Mouse (Mus musculus) megakaryocyte-erythroid progenitor cell, adult 5-6 weeks (primary cell): ENCODE measurements at regions not wholly inside any gene's neighbourhood (a gene's known extent, or its start where the extent isn't known, plus 50 kb on each side); places are given as distances from the start of the nearest gene placed in this dataset.

Experiments used
- ATAC-seq: replicated peaks from 2 replicates; pipeline ENCODE4 v1.8.0; 2016; ENCODE audit warnings: mild to moderate bottlenecking, inconsistent platforms; ENCODE audit not compliant: severe bottlenecking, poor library complexity, low FRiP score, low TSS enrichment

DNA sequence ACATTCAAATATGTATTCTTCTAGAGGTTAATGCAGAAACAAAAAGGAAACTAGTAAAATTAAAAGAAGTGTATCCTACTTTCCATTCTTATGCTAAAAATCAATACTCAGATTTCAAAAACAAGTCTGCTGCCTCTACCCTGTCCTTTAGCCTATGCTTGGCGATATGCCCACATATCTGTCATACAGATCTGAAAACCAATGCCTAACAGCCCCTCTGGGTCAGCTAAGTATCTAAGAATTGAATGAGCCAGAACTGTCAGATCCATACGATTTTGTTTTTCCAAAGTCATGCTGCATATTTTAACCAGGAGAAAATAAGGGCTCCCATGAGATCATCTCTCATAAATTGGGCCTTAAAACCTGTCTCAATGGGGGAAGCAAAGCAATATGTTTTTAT lies 395.7 kb upstream of the Gm10306 start:
- no peak for ATAC-seq

DNA sequence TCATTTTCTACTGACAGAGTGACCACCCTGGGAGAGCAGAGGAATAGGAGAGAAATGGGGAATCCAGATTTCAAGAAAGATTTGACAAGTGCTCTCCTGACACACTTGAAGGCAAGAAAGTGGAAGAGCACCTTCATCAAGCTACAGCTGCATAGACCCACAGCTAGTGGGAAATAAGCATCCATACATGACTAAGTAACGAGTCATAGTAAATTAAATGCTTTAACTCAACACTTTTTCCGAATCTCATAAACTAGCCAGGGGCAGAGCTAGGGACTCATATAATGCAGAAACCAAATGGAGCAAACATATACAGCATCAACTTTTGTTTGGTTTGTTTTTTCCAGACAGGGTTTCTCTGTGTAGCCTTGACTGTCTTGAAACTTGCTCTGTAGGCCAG lies 383.2 kb upstream of the Gm10306 start:
- no peak for ATAC-seq

DNA sequence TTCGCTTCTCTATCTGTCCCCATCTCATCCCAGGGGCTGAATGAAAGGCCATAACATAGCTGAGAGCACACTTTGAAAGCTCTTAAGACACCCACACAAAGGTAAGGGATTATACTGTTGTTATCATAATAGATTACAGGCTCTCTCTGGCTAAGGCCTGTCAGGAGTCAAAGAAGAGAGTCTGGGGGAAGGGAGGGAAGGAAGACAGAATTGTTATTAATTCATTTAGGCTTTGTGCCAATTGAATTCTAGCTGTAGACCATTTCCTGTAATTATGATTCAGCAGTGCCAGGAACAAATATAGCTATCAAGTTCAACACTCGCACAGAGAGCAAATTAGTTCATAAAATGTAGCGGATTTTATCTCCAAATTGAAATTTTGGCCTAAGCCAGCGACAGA lies 369.3 kb upstream of the Gm10306 start:
- no peak for ATAC-seq

DNA sequence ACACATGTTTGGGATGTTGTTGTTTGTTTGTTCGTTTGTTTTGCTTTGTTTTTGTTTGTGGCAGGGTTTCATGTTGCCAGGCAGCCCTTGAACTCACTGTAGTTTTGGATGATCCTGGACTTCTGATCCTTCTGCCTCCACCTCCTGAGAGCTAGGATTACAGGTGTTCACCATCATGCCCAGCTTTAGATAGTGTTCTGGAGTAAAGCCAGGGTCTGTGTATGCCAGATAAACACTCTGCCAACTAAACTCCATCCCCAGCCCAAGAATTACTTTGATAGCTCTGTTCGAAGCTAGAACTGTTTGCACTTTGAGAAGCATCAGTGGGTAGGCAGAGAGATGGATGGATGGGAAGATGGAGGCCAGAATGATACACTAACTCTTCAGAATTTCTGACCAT lies 368.0 kb upstream of the Gm10306 start:
- no peak; the same call in 1 of the 2 replicates for ATAC-seq

DNA sequence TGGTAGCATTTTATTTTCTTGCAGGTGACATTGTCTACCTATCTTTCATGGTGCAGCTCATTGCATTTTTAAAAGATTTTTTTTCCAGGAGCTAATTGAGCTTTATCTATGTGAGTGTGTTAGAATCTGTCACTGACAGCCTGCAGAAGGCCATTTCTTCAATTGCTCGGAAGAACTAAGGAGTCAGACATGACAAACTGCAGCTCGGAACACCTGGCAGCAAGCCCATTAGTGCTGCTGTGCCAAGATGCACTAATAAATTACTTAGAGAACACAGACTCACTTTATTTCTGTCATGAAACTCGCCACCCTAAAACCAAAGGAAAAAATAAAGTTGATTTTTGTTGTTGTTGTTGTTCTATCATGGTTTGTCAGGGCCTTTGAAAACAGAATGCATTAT lies 367.5 kb upstream of the Gm10306 start:
- no peak for ATAC-seq

DNA sequence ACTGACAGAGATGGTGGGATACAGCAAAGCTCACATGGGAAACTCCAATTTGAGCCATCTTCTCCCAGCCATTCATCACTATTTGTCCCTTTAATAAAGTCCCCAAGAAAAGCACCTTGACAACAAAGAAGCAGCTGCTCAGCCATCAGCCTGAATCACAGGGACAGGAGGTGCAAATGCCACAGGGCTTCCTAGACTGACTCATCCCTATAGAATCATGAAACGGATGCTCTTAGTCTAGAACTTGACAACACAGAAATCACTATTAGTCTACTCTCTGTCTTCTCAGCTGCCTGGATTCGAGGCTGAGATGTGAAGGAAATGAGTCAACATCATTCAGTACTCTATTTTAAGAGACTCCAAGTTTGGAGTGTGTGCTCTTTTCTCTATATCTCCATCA lies 365.4 kb upstream of the Gm10306 start:
- no peak for ATAC-seq

DNA sequence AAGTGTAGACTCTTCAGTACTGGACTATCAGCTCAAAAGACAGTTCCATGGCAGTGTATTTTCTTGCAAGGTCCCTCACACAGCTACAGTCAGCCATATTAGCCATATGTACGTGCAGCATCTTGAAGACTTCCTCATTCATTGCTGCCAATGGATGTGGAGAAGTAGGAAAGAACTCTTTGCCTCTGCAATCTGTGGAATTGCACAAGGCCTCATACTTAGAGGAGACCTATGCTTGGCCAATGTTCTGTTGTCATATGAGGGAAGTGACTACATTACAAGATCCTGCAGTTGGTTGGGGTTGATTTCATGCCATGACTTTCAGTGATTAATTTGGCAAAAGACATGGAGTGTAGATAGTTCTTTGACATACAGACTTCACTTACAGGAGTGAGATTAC lies 340.1 kb upstream of the Gm10306 start:
- no peak for ATAC-seq

DNA sequence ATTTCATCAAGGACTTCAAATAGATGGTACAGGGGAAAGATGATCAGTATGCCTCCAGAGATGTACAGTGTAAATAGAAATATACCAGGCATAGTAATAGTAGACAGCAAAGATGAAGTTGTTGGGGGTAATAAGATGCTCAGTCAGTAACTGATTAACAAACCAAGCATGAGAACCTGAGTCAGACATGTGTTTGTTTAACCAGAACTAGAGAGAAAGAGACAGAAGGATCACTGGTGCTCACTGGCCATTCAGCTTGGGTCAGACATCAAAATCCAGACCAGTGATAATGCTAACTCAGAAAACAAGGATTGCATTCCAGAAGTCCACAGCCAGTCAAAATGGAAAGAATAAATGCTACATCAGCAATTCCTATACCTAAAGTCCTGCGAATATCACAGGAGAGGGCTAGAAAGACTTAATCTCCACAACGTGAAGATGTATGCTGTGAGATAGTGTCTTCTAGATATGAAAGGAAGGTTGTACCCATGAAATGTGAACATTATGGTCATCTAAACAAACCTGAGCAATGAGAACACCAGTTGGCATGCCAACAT lies 320.6 kb upstream of the Gm10306 start:
- ATAC-seq = no peak

DNA sequence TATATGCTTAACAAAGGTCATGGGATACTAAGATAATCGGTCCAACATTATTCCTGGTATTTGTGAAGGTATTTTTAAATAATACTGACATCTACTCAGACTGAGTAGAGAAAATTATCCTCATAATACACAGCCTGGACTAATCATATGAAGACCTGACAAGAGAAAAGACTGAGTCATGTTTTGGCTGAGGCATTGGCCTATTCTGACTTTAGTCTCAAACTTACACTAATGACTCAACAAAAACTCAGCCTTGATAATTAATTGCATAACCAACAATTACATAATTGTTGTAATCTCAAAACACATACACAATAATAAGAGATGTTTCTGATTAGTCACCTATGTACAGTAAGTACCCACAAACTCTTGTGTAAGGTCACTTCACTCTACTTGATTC lies 300.3 kb upstream of the Gm10306 start:
- no peak for ATAC-seq

DNA sequence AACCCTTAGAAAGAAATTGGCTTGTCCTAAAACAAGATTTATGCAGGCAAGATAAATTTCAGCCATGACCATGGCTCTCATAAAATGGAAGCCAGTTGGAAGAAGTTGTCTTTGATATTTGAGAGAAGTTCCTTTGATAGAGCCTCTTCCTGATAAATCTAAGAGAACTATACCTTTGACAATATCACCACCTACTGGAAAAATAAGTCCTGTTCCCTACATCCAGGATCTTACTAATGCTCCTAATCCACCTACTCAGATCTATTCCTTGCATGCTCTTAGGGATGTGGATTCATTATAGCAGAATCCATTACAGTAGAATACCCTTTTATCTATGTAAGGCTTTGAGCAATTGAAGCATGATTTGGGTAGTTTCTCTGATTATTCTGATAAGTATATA lies 295.2 kb upstream of the Gm10306 start:
- no peak for ATAC-seq

DNA sequence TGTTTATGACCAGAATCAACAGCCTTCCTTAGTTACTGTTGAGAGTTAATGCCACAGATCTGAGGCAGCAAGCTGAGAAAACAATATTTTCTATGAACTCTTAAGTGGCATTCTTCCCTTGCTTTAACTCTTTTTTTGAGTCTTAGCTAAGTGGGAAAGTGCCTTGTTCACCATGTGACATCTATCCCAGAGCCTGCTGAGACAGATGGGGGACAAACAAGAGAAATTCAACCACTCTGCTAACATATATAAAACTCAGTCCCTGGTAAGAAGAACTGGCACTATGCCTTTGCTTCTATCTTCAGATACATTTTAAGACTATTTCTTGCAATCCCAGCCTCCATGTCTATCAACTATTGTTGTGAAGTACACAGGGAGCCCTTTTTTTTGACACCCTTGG lies 274.6 kb upstream of the Gm10306 start:
- ATAC-seq = no peak

DNA sequence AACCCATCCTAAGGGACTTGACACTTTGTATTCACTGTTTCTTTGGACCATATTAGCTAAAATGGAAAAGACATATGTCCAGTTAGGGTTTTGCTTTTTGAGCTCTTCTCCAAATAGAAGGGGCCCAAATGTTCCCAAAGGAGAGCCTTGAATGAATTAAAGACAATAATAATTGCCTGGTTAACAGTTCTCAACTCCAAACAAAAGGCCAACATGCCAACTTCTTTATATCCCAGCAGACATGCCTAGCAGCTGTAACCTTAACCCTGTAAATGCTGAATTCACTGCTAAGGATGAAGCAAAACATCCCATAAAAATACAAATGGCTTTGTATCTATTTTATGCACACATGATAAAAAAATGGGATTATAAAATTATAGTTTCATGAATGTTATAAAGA lies 264.2 kb upstream of the Gm10306 start:
- no peak for ATAC-seq

DNA sequence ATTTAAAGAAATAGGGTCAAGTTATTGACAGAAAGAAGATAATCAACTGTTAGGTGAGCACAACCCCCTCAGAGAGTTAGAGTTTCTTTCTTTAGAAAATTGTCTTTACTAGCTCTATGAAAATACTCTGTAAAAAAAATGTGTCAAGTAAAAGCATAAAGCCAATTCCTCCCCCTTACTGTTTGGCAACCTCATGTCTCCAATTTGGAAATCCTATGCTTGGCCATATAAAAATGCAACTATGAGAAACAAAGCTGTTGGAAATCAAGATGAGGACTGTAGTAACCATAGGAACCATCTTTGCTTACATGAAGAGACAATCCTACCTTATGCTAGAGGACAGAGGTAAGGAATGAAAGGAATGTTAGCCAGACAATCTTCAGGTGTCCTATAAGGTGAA lies 239.0 kb upstream of the Gm10306 start:
- ATAC-seq = no peak

DNA sequence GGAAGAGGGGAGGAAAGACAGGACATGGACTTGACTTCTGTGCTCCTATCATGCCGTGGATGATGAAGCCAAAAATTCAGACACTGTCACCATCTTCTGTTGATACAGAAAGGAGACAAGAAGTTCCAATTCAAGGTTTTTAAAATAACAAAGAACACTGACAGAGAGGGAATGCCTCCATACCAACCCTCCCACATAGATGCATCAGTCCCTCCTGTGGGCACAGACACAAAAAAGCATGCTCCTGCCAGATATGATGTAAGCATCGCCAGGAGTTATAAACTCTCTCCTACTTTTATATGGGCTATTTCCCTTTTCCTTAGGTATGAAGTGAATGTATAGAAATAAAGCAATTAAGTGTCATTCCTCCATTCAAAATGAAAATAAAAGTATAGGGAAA lies 229.6 kb upstream of the Gm10306 start:
- ATAC-seq = no peak

DNA sequence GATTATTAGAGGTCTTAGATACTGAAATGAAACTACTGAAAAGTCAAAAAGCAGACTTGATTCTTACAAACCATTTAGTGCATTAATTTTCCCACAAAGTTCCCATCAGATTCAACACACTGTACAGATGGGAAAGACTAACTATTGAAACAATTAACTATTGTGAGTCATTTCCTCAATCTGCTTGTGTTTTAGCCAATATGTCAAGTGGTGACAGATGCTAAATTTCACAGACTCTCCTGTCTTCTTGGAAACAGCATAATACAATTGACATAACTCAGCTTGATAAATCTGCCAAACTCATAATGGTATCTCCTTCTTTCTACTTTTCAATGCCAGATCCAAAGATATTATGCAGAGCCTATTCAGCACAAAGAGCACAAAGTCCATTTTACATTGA lies 213.0 kb upstream of the Gm10306 start:
- no peak for ATAC-seq

DNA sequence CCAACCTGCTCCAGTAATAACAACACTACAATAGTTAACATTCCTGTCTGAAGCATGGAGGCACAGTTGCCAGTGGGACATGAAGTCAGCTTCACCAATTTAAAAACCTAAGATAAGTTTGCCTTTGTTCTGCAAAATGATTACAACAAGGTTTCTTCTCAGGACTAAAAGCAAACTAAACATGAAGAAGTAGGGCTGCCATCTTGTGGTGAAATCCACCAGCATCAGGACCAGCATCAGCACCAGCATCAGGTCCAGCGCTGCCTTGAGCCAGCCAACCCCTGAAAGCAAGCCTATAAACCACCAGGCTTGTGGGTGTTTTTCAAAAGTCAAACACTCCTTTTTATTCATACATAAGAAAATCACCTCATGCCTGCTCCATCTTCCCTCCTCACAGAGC lies 207.1 kb upstream of the Gm10306 start:
- ATAC-seq = no peak

DNA sequence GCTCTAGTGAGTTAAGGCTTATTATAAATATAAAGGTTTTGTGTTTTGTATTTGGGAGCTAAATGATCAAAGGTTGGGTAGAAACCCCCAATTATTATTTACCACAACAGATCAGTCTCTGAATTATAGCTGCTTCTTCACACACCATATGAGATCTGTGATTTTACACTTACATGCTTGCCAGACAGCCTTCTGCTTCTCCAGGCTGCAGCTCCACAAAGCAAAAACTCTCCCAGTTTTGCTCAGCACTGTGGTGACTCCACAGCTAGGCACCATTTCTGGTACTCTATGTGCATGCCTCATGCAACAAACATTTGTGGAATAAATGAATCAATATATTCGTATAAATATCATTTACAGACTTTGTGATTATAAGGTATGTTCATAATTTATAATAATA lies 199.4 kb upstream of the Gm10306 start:
- ATAC-seq = no peak

DNA sequence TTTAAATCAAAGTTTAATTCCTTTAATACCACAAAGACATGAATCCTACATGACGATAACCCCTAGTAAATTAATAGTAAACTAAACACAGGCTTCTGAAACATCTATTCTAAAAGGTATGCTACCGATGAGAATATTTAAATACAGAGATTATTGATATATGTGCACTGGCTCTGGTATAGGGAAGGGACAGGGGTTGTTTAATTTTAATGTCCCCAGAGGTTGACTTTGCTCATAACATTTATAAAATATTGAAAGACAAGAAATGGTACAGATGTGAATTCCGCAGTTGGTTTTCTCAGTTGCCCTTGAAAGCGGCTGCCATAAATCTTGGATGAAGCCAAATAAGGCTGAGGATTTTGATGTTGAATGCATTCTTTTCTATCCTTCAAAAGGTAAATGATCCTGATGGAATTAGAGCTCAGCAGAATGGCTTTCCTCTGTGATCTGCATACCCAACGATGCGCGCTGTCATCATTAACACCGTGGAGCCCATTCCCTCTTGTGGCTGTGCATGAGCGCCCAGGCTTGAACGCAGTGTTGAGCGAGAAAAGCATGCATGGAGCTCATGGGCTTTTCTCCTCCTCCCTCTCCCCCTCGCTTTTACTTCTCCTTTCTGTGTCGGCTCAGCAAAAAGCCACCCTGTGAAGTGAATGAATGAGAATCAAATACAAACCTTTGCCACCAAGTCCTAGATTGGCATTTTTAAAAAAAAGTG lies 195.4 kb upstream of the Gm10306 start:
- no peak for ATAC-seq

DNA sequence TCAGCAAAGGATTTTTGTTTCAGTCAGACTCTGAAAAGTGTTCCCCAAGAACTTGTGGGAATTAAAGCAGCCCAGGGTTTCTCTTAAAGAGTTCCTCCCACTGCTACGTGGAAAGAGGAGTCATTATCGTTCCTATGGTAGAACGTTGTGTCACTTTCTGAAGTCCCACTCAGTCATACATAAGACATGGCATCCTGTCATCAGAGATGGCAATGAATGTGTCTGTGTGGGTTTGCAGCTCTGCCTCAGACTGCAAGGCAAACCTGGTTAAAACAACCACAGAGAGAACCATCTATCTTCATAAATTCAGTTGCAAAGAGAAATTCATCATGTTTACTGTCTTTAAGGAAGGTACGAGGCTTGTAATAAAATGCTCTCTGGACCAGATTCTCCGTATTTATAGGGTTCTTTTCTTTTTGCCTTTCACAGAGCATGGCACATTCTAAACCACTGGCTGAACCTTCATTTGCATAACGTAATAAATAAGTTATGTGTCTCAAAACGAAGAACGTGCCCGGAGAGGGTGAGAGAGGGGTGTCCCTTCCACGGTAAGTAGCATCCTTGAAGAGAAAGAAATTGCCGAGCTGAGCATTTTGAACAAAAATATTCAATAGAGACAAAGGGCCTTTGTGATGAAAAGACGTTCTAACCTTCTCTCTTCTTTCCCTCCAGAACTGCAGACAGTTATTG lies 194.7 kb upstream of the Gm10306 start:
- no peak for ATAC-seq

DNA sequence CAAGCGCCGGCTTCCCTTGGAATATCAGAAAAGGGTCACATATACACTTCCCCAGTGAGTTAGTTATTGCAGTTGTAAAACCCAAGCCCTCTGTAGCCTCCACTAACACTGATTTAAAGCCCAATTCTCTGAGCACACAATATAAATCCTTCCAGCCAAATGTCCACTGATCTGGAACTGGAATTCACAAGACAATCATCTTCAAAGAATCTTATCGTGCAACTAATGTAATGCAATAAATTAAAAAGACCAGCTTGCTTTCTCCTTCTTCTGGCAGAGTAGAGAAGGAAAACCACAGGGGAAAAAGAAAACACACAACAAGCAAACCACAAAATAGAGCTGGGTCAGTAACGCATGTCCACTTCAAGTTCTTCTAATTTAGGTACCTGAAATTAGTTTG lies 191.0 kb upstream of the Gm10306 start:
- no peak for ATAC-seq

DNA sequence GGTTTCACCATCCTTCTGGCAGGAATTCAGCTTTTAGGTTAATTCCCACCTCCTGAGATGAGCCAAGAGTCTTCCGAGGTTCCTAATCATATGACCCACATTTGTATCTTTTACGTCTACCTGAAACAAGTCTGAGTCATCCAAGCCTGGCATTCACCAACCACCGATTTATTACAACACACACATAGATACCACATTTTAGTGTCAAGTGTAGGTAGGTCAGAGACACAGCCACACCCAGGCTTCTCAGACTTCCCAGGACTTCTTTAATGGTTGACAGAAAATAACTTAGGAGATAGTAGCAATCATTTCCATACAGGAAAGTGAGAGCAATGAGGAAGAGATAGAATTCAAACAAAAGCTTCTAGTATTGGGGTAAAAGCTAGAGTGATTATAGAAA lies 189.2 kb upstream of the Gm10306 start:
- no peak for ATAC-seq
